Mouse (Mus musculus) C2C12 (cell line): ENCODE data around the gene Dcun1d1. TPM values are rescaled to one million over a fixed set of nuclear protein-coding genes. Genes with fewer than 3 reads are reported as not detected.

Source experiments
- H3K27me3 ChIP-seq: one replicate; pipeline ENCODE4 v1.6.1; 2011; ENCODE audit not compliant: control insufficient read depth, insufficient read depth, insufficient read length
- H3K36me3 ChIP-seq: one replicate; pipeline ENCODE4 v1.6.1; 2011; ENCODE audit not compliant: control insufficient read depth, insufficient read depth
- H3K4me3 ChIP-seq: one replicate; pipeline ENCODE4 v1.5.1; 2011; ENCODE audit warnings: mild to moderate bottlenecking, control low read depth; ENCODE audit not compliant: poor library complexity, insufficient read depth, severe bottlenecking
- H3K79me2 ChIP-seq: one replicate; pipeline ENCODE4 v1.6.1; 2011; ENCODE audit not compliant: control insufficient read depth, insufficient read depth
- H3K79me3 ChIP-seq: one replicate; pipeline ENCODE4 v1.6.1; 2011; ENCODE audit warnings: low read depth, control low read depth
- H3ac ChIP-seq: one replicate; pipeline ENCODE3; 2011; ENCODE audit warnings: low read depth; ENCODE audit not compliant: control insufficient read depth, insufficient read length
- CEBPB ChIP-seq: IDR thresholded peaks from one replicate; pipeline ENCODE4 v1.6.1; 2011; ENCODE audit warnings: low read depth, mild to moderate bottlenecking, control low read depth, moderate library complexity
- CTCF ChIP-seq: IDR thresholded peaks from one replicate; pipeline ENCODE4 v1.5.1; 2011; ENCODE audit not compliant: control insufficient read depth, insufficient read depth, insufficient read length
- FOSL1 ChIP-seq: IDR thresholded peaks from one replicate; pipeline ENCODE4 v1.8.0; 2011; ENCODE audit warnings: mild to moderate bottlenecking, low read length; ENCODE audit not compliant: poor library complexity, insufficient read depth, severe bottlenecking
- MAX ChIP-seq: IDR thresholded peaks from one replicate; pipeline ENCODE4 v1.6.1; 2011; ENCODE audit warnings: mild to moderate bottlenecking, control low read depth
- MYOD1 ChIP-seq: IDR thresholded peaks from one replicate; pipeline ENCODE4 v1.6.1; 2011; ENCODE audit warnings: low read depth; ENCODE audit not compliant: control insufficient read depth, insufficient read length
- MYOG ChIP-seq: IDR thresholded peaks from one replicate; pipeline ENCODE4 v1.6.1; 2011; ENCODE audit not compliant: control insufficient read depth, insufficient read length; ENCODE audit errors: extremely low read depth
- USF1 ChIP-seq: IDR thresholded peaks from one replicate; pipeline ENCODE4 v1.6.1; 2011; ENCODE audit warnings: low read depth, mild to moderate bottlenecking, control low read depth, moderate library complexity
- polyA plus RNA-seq: library from polyadenylated mRNA; unstranded; fragments of >200 nt; fragmentation: generic; extraction: Trizol; gene quantifications from one replicate; pipeline ENCODE4 v1.2.1, GENCODE M21; 2012; ENCODE audit warnings: missing spikeins

The Dcun1d1 gene
- polyA plus RNA-seq, 1 experiment, result 13.2 TPM

- Histone ChIP-seq H3K36me3 (peaks cover 8% of the 10 kb centered on the region), H3ac (no peak overlapping the region), H3K79me2 (no peaks in the 10 kb centered on the region), H3K27me3 (no peaks in the 10 kb centered on the region), H3K4me3 (no peak overlapping the region), H3K79me3 (no peaks in the 10 kb centered on the region)
- TF ChIP-seq CEBPB (no peak), FOSL1 (no peak), MYOD1 (no peak), MAX (no peak), MYOG (no peak), CTCF (no peak), USF1 (no peak)
These were observed 20.0 kb upstream of the Dcun1d1 start for GRCm38 (mm10) chr3:35957230-35957629.

GRCm38 (mm10) chr3:35954901-35955575 is 17.8 kb upstream of the Dcun1d1 start:
- Histone ChIP-seq H3K27me3 (no peaks in the 10 kb centered on the region), H3ac (no peak overlapping the region), H3K79me3 (no peaks in the 10 kb centered on the region), H3K36me3 (no peaks in the 10 kb centered on the region), H3K79me2 (no peaks in the 10 kb centered on the region), H3K4me3 (no peak overlapping the region)
- TF ChIP-seq USF1 (no peak), MYOG (no peak), FOSL1 (no peak), MAX (no peak), CEBPB (no peak), CTCF (no peak), MYOD1 (no peak)

GRCm38 (mm10) chr3:35953816-35954215 is 16.6 kb upstream of the Dcun1d1 start:
- Histone ChIP-seq H3K4me3 (no peak overlapping the region), H3K36me3 (no peaks in the 10 kb centered on the region), H3K79me3 (no peaks in the 10 kb centered on the region), H3K79me2 (no peaks in the 10 kb centered on the region), H3ac (no peak overlapping the region), H3K27me3 (no peaks in the 10 kb centered on the region)
- no peak for TF ChIP-seq CTCF
- TF ChIP-seq MYOD1, result no peak
- TF ChIP-seq MAX, result no peak
- TF ChIP-seq CEBPB, result no peak
- TF ChIP-seq USF1, result no peak
- TF ChIP-seq FOSL1, result no peak
- TF ChIP-seq MYOG, result no peak

- H3ac ChIP-seq, result no peak overlapping the region
- no peaks in the 10 kb centered on the region for H3K79me2 ChIP-seq
- no peaks in the 10 kb centered on the region for H3K79me3 ChIP-seq
- no peaks in the 10 kb centered on the region for H3K27me3 ChIP-seq
- H3K4me3 ChIP-seq, result no peak overlapping the region
- TF ChIP-seq MYOG (no peak), MAX (no peak), MYOD1 (no peak), FOSL1 (no peak), USF1 (no peak), CTCF (no peak), CEBPB (no peak)
- no peaks in the 10 kb centered on the region for H3K36me3 ChIP-seq
These were observed 15.9 kb upstream of the Dcun1d1 start for GRCm38 (mm10) chr3:35953184-35953583.

- Histone ChIP-seq H3K79me2 (no peaks in the 10 kb centered on the region), H3K79me3 (no peaks in the 10 kb centered on the region), H3K27me3 (no peaks in the 10 kb centered on the region), H3ac (no peak overlapping the region), H3K36me3 (no peaks in the 10 kb centered on the region), H3K4me3 (no peak overlapping the region)
- TF ChIP-seq MYOG, result no peak
- no peak for TF ChIP-seq FOSL1
- TF ChIP-seq MAX, result no peak
- TF ChIP-seq MYOD1, result no peak
- TF ChIP-seq CTCF, result no peak
- no peak for TF ChIP-seq USF1
- no peak for TF ChIP-seq CEBPB
These were observed 11.0 kb upstream of the Dcun1d1 start for GRCm38 (mm10) chr3:35948197-35948596.
